Mouse (Mus musculus): ENCODE data around the gene Pla2g2c.

Pla2g2c gene

GRCm38 (mm10) chr4:138724354-138725126 is at the start of gene Pla2g2c:
Gene Pla2g2c (plus strand): TSS chr4:138724792.
- no peak for DNase-seq

- DNase-seq: no peak
These were observed 48.1 kb upstream of the Pla2g2c start for GRCm38 (mm10) chr4:138676480-138676879.

GRCm38 (mm10) chr4:138677579-138677978 is 47.0 kb upstream of the Pla2g2c start:
- DNase-seq: peak; percentile 42

GRCm38 (mm10) chr4:138680124-138680523 is 44.5 kb upstream of the Pla2g2c start:
- no peak for DNase-seq

- DNase-seq: no peak
These were observed 41.8 kb upstream of the Pla2g2c start for GRCm38 (mm10) chr4:138682760-138683159.

GRCm38 (mm10) chr4:138685813-138686212 is 38.8 kb upstream of the Pla2g2c start:
- DNase-seq: no peak

GRCm38 (mm10) chr4:138689094-138689512 is 35.5 kb upstream of the Pla2g2c start:
- DNase-seq: no peak

GRCm38 (mm10) chr4:138690561-138690960 is 34.0 kb upstream of the Pla2g2c start:
- DNase-seq: no peak

- DNase-seq: no peak
These were observed 33.0 kb upstream of the Pla2g2c start for GRCm38 (mm10) chr4:138691443-138692181.

GRCm38 (mm10) chr4:138693043-138693692 is 31.4 kb upstream of the Pla2g2c start:
- no peak for DNase-seq

GRCm38 (mm10) chr4:138696720-138697119 is 27.9 kb upstream of the Pla2g2c start:
- DNase-seq: no peak

- DNase-seq: no peak
These were observed 27.3 kb upstream of the Pla2g2c start for GRCm38 (mm10) chr4:138697166-138697860.

GRCm38 (mm10) chr4:138698296-138698695 is 26.3 kb upstream of the Pla2g2c start:
- DNase-seq: no peak

- peak; percentile 66 for DNase-seq
These were observed 24.2 kb upstream of the Pla2g2c start for GRCm38 (mm10) chr4:138700184-138700982.

- DNase-seq: no peak
These were observed 23.5 kb upstream of the Pla2g2c start for GRCm38 (mm10) chr4:138701111-138701510.

- no peak for DNase-seq
These were observed 22.6 kb upstream of the Pla2g2c start for GRCm38 (mm10) chr4:138702031-138702430.

GRCm38 (mm10) chr4:138702528-138702927 is 22.1 kb upstream of the Pla2g2c start:
- DNase-seq: no peak

GRCm38 (mm10) chr4:138703591-138703990 is 21.0 kb upstream of the Pla2g2c start:
- DNase-seq: no peak

GRCm38 (mm10) chr4:138704169-138704568 is 20.4 kb upstream of the Pla2g2c start:
- DNase-seq: no peak

- DNase-seq: no peak
These were observed 18.0 kb upstream of the Pla2g2c start for GRCm38 (mm10) chr4:138706620-138707019.

GRCm38 (mm10) chr4:138708636-138709035 is 16.0 kb upstream of the Pla2g2c start:
- DNase-seq: peak; percentile 78

GRCm38 (mm10) chr4:138709246-138709645 is 15.3 kb upstream of the Pla2g2c start:
- no peak for DNase-seq

Measured in cerebellum, adult 8-10 months (tissue).